Mouse (Mus musculus) liver, embryonic 14.5 days (tissue): ENCODE measurements at regions not wholly inside any gene's neighbourhood (a gene's known extent, or its start where the extent isn't known, plus 50 kb on each side); places are given as distances from the start of the nearest gene placed in this dataset.

Experiments
- CTCF ChIP-seq: IDR thresholded peaks from 2 replicates; pipeline ENCODE4 v1.5.1; 2016; ENCODE audit warnings: antibody characterized with exemption, low read depth, control low read depth
- EP300 ChIP-seq: IDR thresholded peaks from 2 replicates; pipeline ENCODE4 v1.6.1; 2016; ENCODE audit warnings: antibody characterized with exemption, low read depth

DNA sequence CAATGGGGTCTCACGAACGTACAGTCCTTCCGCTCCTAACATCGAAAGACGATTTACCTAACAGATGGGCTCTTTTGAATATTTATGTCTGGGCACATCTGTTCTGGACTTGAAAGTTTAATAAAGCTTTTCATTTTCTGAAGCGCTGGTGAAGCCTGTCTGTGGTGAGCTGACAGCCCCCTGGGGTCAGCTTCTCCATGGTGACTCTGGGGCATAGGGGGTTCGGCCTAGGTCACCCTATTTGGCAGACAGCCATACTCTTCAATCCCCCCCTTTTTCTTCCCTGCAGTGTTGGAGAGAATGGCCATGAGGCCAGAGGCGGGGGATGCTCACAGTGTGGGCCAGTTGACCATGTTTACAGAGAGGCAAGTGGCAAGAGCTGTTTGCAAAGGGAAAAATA, 232.8 kb downstream of the Slc4a3 start:
- no peak for TF ChIP-seq CTCF
- no peak for TF ChIP-seq EP300
